Mouse (Mus musculus) G1E (cell line): ENCODE measurements around the gene Cyb5r3.
"Not testable (repeated sequence)": the region's sequence is repeated elsewhere in the genome, so short reads cannot be mapped to it uniquely, and the experiment has no call there.

Experiments
- CTCF ChIP-seq: IDR thresholded peaks from 2 replicates; pipeline ENCODE4 v1.5.1; 2012; ENCODE audit warnings: low read depth, low read length, inconsistent platforms, mixed read lengths
- GATA1 ChIP-seq: IDR thresholded peaks from 2 replicates; pipeline ENCODE4 v1.6.1; 2012; ENCODE audit warnings: borderline replicate concordance, low read length, inconsistent platforms, mixed read lengths
- POLR2AphosphoS5 ChIP-seq: IDR thresholded peaks from 2 replicates; pipeline ENCODE4 v1.6.1; 2012; ENCODE audit warnings: low read depth, low read length, inconsistent platforms; ENCODE audit not compliant: insufficient replicate concordance
- TAL1 ChIP-seq: conservative IDR thresholded peaks from 2 replicates; pipeline ENCODE4 v1.6.1; 2012; ENCODE audit warnings: low read depth, low read length, inconsistent platforms, mixed read lengths

- TF ChIP-seq CTCF, GATA1, TAL1, POLR2AphosphoS5: not testable (repeated sequence)
Measured at GRCm38 (mm10) chr15:83127037-83127436, 45.4 kb downstream of the Cyb5r3 start.
